Mouse (Mus musculus): ENCODE results near the gene Mttp. TPM values are rescaled to one million over a fixed set of nuclear protein-coding genes. Genes with fewer than 3 reads are reported as not detected.

Mttp gene
- total and polyA plus RNA-seq, 2 experiments from 2014 or later: 4.5 to 6.6 TPM

DNA sequence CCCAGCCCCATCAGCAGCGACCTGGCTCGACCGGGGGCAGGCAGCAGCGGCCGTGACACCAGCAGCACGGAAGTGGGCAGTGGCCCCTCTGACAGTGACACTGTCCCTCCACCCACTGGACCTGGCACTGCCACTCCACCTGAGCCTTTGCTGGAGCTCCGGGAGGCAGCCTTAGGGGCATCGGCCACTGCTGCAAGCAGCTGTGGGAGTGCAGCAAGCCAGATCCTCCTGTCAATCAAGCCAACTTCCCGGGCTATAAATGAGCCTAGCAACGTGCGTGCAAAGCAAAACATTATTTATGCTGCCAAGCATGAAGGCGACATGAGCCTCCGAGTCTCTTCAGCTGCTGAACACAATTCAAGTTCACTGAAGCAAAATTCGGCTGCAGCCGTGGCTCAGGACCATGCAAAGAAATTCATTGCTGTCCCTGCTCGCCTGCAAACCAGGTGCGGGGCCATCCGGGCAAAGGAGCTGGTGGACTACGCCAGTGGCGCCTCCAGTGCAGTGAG, 78.4 kb downstream of the Mttp start:
- WGBS: 44% methylated on average over 20 of the region's 20 CpGs
- DNase-seq (ENCODE audit: low spot score) (peak; percentile 44), ATAC-seq (peak; percentile 51)
- no peak overlapping the region; the same call in 1 of the 2 replicates for H3K4me3 ChIP-seq (ENCODE audit: low read length)
- H3K4me2 ChIP-seq (ENCODE audit: low read depth, low read length): peak overlapping the region; percentile 48
- no peak for TF ChIP-seq CTCF (IDR thresholded peaks at IDR 0.05; ENCODE audit: low read depth)
- 0 out of 2 replicates have a peak, but pooled peaks cover 5% of the 10 kb centered on the region for H3K4me1 ChIP-seq (ENCODE audit: insufficient read depth, low read length)
- H3K9me3 ChIP-seq (ENCODE audit: low read length): no peaks in the 10 kb centered on the region
- no peak overlapping the region for H3K27ac ChIP-seq
- H3K9ac ChIP-seq (replicated peaks; ENCODE audit: low read length): no peak overlapping the region
- no peaks in the 10 kb centered on the region for H3K36me3 ChIP-seq (ENCODE audit: insufficient read depth, low read length)
- no peaks in the 10 kb centered on the region; the same call in 1 of the 2 replicates for H3K27me3 ChIP-seq (ENCODE audit: insufficient read depth, low read length)

DNA sequence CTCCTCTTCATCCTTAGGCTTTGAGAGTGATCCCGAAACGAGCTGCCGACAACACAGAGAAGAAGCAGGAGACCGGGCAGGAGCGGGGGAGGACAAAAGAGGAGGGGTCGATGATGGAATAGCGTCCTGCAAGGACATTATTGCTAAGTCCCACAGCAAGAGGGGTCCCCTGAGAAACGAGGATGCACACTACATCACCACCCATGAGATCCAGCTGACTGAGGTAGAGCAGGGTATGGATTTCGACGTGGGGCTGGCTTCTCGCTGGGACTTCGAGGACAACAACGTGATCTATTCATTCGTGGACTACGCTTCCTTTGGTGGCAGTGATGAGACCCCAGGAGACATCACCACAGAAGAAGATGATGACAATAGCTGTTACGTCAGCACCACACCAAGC, 78.8 kb downstream of the Mttp start:
- ATAC-seq: peak; percentile 4
- no peak overlapping the region; the same call in 1 of the 2 replicates for H3K4me3 ChIP-seq (ENCODE audit: low read length)
- H3K4me1 ChIP-seq (ENCODE audit: insufficient read depth, low read length): 0 out of 2 replicates have a peak, but pooled peaks cover 5% of the 10 kb centered on the region

DNA sequence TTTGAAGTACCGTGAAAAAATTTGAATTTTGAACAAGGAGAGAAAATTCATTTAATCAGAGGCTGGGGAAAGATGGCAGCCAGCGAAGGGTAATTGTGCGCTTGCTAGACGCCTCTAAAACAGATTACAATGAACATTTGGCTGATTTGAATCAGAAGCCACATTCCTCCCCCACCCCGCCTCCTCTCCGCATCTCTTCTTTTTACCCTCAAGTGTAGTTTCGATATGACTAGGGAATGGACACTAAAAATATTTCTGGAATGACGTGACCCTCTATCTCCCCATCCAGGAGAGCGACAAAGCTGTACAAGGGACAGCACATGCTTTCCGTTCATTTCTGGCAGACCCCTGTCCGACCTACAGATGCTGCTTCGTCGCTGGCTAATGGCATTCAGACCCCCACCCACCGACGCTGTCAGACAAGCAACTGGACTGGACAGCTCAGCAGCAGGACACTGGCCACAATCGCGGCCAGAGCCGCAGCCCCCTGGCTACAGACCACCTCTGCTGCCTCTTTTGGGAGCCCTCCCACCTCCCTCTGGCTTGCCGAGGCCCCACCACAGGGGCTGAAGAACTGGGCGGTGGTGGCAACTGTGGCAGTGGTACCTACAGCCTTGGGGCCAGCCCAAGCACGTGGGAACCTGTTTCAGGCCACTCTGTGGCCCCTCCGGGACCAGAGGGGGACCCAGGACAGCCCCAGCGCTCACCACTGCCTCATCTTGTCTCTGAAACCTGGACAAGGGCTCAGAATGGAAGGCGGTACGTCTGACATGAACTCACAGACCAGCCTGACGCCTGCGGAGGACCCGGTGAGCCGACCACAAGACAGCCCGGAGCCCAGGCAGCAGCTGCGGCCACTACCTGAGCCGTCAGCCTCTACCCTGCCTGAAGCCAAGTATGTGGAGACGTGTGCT, 79.8 kb downstream of the Mttp start, which contains the start of gene 1110002E22Rik:
1110002E22Rik (plus strand) TSS at position 321 of the 914 bp plus-strand sequence.
- WGBS: 55% methylated on average over 33 of the region's 33 CpGs
- peak within 1 kb of the TSS; percentile 48; the same call in 1 of the 2 replicates for H3K4me2 ChIP-seq (ENCODE audit: low read depth, low read length)
- 0 out of 2 replicates have a peak, but pooled peaks cover 5% of the 10 kb centered on the region for H3K4me1 ChIP-seq (ENCODE audit: insufficient read depth, low read length)
- no peak within 1 kb of the TSS for H3K27ac ChIP-seq
- ATAC-seq: peak; percentile 28; the same call in 1 of the 2 replicates
- no peak for DNase-seq (ENCODE audit: low spot score)
- no peaks in the 10 kb centered on the region; the same call in 1 of the 2 replicates for H3K27me3 ChIP-seq (ENCODE audit: insufficient read depth, low read length)
- no peak for TF ChIP-seq CTCF (IDR thresholded peaks at IDR 0.05; ENCODE audit: low read depth)
- no peaks in the 10 kb centered on the region for H3K36me3 ChIP-seq (ENCODE audit: insufficient read depth, low read length)
- H3K4me3 ChIP-seq (ENCODE audit: low read length): no peak within 1 kb of the TSS
- H3K9me3 ChIP-seq (ENCODE audit: low read length): no peaks in the 10 kb centered on the region
- no peak within 1 kb of the TSS for H3K9ac ChIP-seq (replicated peaks; ENCODE audit: low read length)

More for the DNA sequence above, 78.8 kb downstream of the Mttp start:
- H3K36me3 ChIP-seq (ENCODE audit: insufficient read depth, low read length): no peaks in the 10 kb centered on the region
- H3K27me3 ChIP-seq (ENCODE audit: insufficient read depth, low read length): no peaks in the 10 kb centered on the region; the same call in 1 of the 2 replicates
- WGBS: 60% methylated on average over 16 of the region's 16 CpGs
- H3K4me2 ChIP-seq (ENCODE audit: low read depth, low read length): peak overlapping the region; percentile 48
- no peak for TF ChIP-seq CTCF (IDR thresholded peaks at IDR 0.05; ENCODE audit: low read depth)
- H3K9me3 ChIP-seq (ENCODE audit: low read length): no peaks in the 10 kb centered on the region
- H3K9ac ChIP-seq (replicated peaks; ENCODE audit: low read length): no peak overlapping the region
- DNase-seq (ENCODE audit: low spot score): no peak
- no peak overlapping the region for H3K27ac ChIP-seq

DNA sequence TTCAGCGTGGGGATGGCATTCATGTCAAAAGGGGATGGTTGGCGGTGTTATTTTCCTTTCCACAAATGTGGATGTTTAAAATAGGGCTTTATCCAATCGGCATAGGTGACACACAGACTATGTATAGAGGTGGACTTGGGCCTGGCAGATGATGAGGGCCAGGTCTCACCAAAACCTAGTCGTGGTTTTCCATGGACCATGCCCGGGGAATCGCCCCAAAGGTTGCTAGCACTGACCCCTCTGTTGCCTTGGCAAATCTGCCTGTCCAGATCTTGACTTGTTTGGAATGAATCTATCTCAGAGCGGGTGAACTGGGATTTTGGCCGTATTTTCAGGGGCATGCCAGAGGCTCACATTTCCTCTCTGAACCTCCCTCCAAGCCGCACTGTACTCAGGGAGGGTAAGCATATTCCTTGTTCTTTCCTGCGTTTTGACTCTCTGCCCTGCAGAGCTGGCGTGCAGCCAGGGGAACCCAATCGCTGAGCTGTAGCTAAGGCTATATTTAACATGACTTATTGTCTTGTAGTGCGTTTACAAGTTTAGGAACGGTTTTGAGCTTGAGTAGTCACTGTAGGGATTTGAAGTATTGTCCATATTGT, 80.9 kb downstream of the Mttp start:
- H3K4me3 ChIP-seq (ENCODE audit: low read length): no peak overlapping the region
- ATAC-seq: no peak
- WGBS: 40% methylated on average over 14 of the region's 14 CpGs

DNA sequence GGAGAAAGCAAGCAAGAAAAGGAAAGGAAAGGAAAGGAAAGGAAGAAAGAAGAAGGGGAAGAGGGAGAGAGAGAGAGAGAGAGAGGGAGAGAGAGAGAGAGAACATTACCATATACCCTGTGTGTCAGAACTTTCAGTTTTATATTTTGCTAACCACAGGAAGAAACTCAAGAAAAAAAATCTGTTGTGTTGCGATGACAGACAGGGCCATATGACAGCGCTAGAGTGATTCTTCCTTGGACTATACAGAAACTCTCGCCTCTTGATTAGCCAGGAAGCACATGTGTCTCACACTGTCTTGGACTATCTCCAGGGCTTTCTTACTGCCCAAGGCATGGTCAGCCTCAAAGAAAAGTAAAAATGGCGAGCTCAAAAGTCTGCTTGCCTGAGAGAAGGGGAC, 82.1 kb downstream of the Mttp start:
- ATAC-seq (no peak), DNase-seq (ENCODE audit: low spot score) (no peak)
- 72% methylated on average over 4 of the region's 4 CpGs for WGBS

More for the DNA sequence above, 80.9 kb downstream of the Mttp start:
- H3K4me2 ChIP-seq (ENCODE audit: low read depth, low read length): no peak overlapping the region
- H3K9me3 ChIP-seq (ENCODE audit: low read length): no peaks in the 10 kb centered on the region
- no peaks in the 10 kb centered on the region for H3K36me3 ChIP-seq (ENCODE audit: insufficient read depth, low read length)
- 0 out of 2 replicates have a peak, but pooled peaks cover 5% of the 10 kb centered on the region for H3K4me1 ChIP-seq (ENCODE audit: insufficient read depth, low read length)
- peak; percentile 60 for DNase-seq (ENCODE audit: low spot score)
- no peak overlapping the region for H3K9ac ChIP-seq (replicated peaks; ENCODE audit: low read length)
- H3K27me3 ChIP-seq (ENCODE audit: insufficient read depth, low read length): no peaks in the 10 kb centered on the region; the same call in 1 of the 2 replicates
- no peak for TF ChIP-seq CTCF (IDR thresholded peaks at IDR 0.05; ENCODE audit: low read depth)
- H3K27ac ChIP-seq: no peak overlapping the region

DNA sequence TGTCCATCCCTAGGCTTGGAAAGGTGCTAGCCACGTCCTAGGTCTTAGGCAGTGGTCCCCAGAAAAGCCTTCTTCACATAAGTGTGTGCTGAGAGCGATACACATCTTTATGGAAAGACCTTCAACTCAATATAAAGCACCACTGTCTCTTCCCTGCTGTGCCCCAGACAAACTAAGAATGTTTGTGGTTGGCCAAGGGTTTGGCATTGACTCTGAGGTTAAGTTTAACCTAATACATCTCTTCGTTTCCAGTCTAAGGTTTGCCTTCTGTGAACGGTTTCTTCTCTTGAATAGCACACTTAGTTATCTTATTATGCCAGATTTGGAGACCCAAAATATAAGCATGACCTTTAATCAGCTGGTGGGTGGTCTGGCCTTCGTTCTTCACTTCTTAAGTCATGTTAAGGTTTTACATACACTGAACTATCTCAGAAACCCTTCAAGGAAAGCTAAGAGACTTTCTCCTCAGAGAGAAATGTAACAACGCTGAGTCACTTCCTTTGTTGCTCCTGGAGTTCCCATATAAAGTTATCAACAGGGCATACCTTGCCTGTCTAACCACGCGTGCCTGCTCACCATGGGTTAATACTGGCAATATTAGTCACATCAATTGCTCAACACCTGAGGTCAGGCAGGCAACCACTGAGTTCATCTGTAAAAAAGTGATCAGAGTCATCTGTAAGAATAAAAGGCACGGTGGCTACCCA, 83.4 kb downstream of the Mttp start:
- no peak for TF ChIP-seq CTCF (IDR thresholded peaks at IDR 0.05; ENCODE audit: low read depth)
- H3K9me3 ChIP-seq (ENCODE audit: low read length): no peaks in the 10 kb centered on the region
- ATAC-seq: no peak
- H3K4me2 ChIP-seq (ENCODE audit: low read depth, low read length): no peak overlapping the region
- WGBS: 86% methylated on average over 9 of the region's 9 CpGs
- H3K4me3 ChIP-seq (ENCODE audit: low read length): no peak overlapping the region
- H3K4me1 ChIP-seq (ENCODE audit: insufficient read depth, low read length): 0 out of 2 replicates have a peak, but pooled peaks cover 5% of the 10 kb centered on the region
- H3K9ac ChIP-seq (replicated peaks; ENCODE audit: low read length): no peak overlapping the region
- no peaks in the 10 kb centered on the region; the same call in 1 of the 2 replicates for H3K27me3 ChIP-seq (ENCODE audit: insufficient read depth, low read length)
- no peak overlapping the region for H3K27ac ChIP-seq
- DNase-seq (ENCODE audit: low spot score): no peak
- no peaks in the 10 kb centered on the region for H3K36me3 ChIP-seq (ENCODE audit: insufficient read depth, low read length)

More for the DNA sequence above, 82.1 kb downstream of the Mttp start:
- no peak for TF ChIP-seq CTCF (IDR thresholded peaks at IDR 0.05; ENCODE audit: low read depth)
- Histone ChIP-seq H3K9me3 (ENCODE audit: low read length) (no peaks in the 10 kb centered on the region), H3K4me3 (ENCODE audit: low read length) (no peak overlapping the region), H3K4me2 (ENCODE audit: low read depth, low read length) (no peak overlapping the region), H3K27me3 (ENCODE audit: insufficient read depth, low read length) (no peaks in the 10 kb centered on the region; the same call in 1 of the 2 replicates), H3K27ac (no peak overlapping the region), H3K36me3 (ENCODE audit: insufficient read depth, low read length) (no peaks in the 10 kb centered on the region), H3K4me1 (ENCODE audit: insufficient read depth, low read length) (0 out of 2 replicates have a peak, but pooled peaks cover 5% of the 10 kb centered on the region), H3K9ac (replicated peaks; ENCODE audit: low read length) (no peak overlapping the region)

Data from hindbrain, postnatal 0 days (tissue).